Mouse (Mus musculus) liver, embryonic 16.5 days (tissue): ENCODE results near the gene Krtap9-3. TPM values are rescaled to one million over a fixed set of nuclear protein-coding genes. Genes with fewer than 3 reads are reported as not detected.

Source experiments
- ATAC-seq: fragments of 200-750 bp; cut with Nextera tagmentation; 2 replicates; pipeline ENCODE4 v1.8.0; 2017; ENCODE audit warnings: low read depth, mild to moderate bottlenecking, moderate number of reproducible peaks, moderate library complexity
- H3K27ac ChIP-seq: fragments of 300-500 bp; sonication (generic); 2 replicates; pipeline ENCODE4 v1.5.1; 2014; ENCODE audit warnings: mild to moderate bottlenecking, low read length
- H3K27me3 ChIP-seq: fragments of 300-500 bp; sonication (generic); 2 replicates; pipeline ENCODE4 v1.6.1; 2014; ENCODE audit warnings: low read depth, low read length, mixed read lengths; ENCODE audit not compliant: control insufficient read depth, insufficient read depth
- H3K36me3 ChIP-seq: fragments of 300-500 bp; sonication (generic); 2 replicates; pipeline ENCODE4 v1.6.1; 2014; ENCODE audit warnings: mild to moderate bottlenecking; ENCODE audit not compliant: control insufficient read depth, insufficient read depth
- H3K4me1 ChIP-seq: fragments of 300-500 bp; sonication (generic); 2 replicates; pipeline ENCODE4 v1.6.1; 2014; ENCODE audit warnings: low read depth, low read length, mixed read lengths; ENCODE audit not compliant: control insufficient read depth
- H3K4me2 ChIP-seq: fragments of 300-500 bp; sonication (generic); 2 replicates; pipeline ENCODE4 v1.6.1; 2014; ENCODE audit warnings: low read depth, low read length, mixed read lengths
- H3K4me3 ChIP-seq: fragments of 300-500 bp; sonication (generic); 2 replicates; pipeline ENCODE4 v1.5.1; 2014; ENCODE audit warnings: low read depth, mild to moderate bottlenecking, low read length
- H3K9ac ChIP-seq: fragments of 300-500 bp; sonication (generic); 2 replicates; pipeline ENCODE4 v1.6.1; 2014; ENCODE audit warnings: low read depth, low read length
- H3K9me3 ChIP-seq: fragments of 300-500 bp; sonication (generic); replicated peaks from 2 replicates; pipeline ENCODE4 v1.6.1; 2016; ENCODE audit warnings: low read length; ENCODE audit not compliant: control insufficient read depth
- WGBS: fragments of 180-500 bp; shearing (Covaris S2); extraction: QIAGEN DNeasy Blood & Tissue Kit; methylation state at CpG from one replicate; pipeline ENCODE4 v1.1.7; 2014; ENCODE audit not compliant: insufficient replicate concordance; 5-methylcytosine and 5-hydroxymethylcytosine counted together
- polyA plus RNA-seq: library from polyadenylated mRNA; unstranded; fragments of >200 nt; fragmentation: Nextera tagmentation; extraction: Ambion mirVana; gene quantifications from 2 replicates; pipeline ENCODE4 v1.2.1, GENCODE M21; 2015

Gene Krtap9-3
- polyA plus RNA-seq, 1 experiment from 2014 or later, result not detected

GRCm38 (mm10) chr11:99556753-99557152 is 41.2 kb downstream of the Krtap9-3 start, which contains the start of gene Krtap3-2:
Gene Krtap3-2, minus strand, starts transcription at chr11:99556853.
- H3K4me1 ChIP-seq, result no peaks in the 10 kb centered on the region
- no peak within 1 kb of the TSS for H3K27ac ChIP-seq
- no peak for ATAC-seq
- no peaks in the 10 kb centered on the region for H3K9me3 ChIP-seq
- H3K36me3 ChIP-seq, result no peaks in the 10 kb centered on the region
- no peak within 1 kb of the TSS for H3K9ac ChIP-seq
- H3K4me3 ChIP-seq, result no peak within 1 kb of the TSS
- WGBS, result 63% methylated on average over 2 of the region's 2 CpGs
- H3K27me3 ChIP-seq, result no peaks in the 10 kb centered on the region
- no peak within 1 kb of the TSS for H3K4me2 ChIP-seq

DNA sequence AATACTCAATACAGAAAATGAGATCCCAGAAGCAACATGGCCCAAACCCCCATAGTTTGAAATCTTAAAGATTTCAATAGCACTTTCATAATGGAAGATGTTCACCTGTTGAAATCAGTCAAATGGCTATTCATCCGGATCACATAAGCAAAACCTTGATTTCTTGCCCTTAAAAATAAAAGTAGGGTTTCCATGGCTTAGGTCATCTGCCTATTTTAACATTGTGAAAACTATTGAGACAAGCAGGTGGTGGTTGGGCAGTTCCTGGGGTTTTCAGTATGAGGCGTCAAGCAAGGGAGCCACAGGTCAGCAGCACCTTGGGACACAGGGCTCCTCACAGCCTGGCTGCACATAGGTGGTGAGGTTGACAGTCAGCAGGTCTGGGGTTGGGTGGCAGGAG is 41.7 kb downstream of the Krtap9-3 start:
- no peak overlapping the region for H3K4me3 ChIP-seq
- 57% methylated on average over 2 of the region's 2 CpGs for WGBS
- no peaks in the 10 kb centered on the region for H3K36me3 ChIP-seq
- no peak overlapping the region for H3K27ac ChIP-seq
- H3K4me2 ChIP-seq, result no peak overlapping the region
- H3K9ac ChIP-seq, result no peak overlapping the region
- no peaks in the 10 kb centered on the region for H3K9me3 ChIP-seq
- no peak for ATAC-seq
- no peaks in the 10 kb centered on the region for H3K4me1 ChIP-seq
- no peaks in the 10 kb centered on the region for H3K27me3 ChIP-seq

DNA sequence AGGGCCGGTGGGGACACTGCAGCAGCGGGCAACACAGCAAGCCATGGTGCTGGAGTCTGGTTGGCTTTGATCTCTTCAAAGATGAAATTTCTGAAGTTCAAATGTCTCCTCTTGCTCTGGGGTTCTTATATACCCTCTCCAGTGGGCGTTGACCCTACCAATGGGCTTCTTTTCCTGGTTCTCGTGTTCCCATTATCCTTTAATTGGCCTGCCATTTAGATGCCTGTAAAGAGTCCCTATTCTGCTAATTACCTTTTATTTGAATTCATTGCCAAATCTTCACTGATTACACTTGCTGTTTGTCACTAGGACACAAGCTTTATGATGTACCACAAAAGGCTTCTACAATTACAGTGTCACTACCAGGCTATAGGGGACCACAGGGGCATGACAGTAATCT is 47.1 kb downstream of the Krtap9-3 start, which contains the start of gene Krtap3-3:
Gene Krtap3-3, minus strand, starts transcription at position 101 of the 400 bp plus-strand sequence.
- Histone ChIP-seq H3K4me3 (no peak within 1 kb of the TSS), H3K9me3 (no peaks in the 10 kb centered on the region), H3K36me3 (no peaks in the 10 kb centered on the region), H3K9ac (no peak within 1 kb of the TSS), H3K4me1 (no peaks in the 10 kb centered on the region), H3K27ac (no peak within 1 kb of the TSS), H3K4me2 (no peak within 1 kb of the TSS), H3K27me3 (no peaks in the 10 kb centered on the region)
- ATAC-seq, result no peak
- WGBS, result 52% methylated on average over 4 of the region's 4 CpGs

DNA sequence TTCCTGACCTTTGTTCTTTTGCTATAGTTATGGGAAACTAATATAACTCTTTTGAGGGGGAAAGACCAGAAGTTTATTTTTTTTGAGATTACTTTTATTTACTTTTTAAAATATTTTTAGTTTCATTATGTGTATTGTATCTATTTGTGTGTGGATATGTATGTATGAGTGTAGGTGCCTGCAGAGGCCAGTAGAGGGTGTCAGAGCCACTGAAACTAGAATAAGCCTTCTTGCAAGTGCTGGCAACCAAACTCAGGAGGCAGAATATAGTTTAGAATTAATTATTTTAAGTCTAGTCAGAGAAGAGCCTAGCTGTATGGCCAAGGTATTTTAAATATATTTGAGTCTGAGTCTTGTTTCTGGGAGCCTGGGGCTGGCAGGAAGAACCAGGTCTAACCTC is 50.0 kb downstream of the Krtap9-3 start:
- Histone ChIP-seq H3K4me2 (no peak overlapping the region), H3K27me3 (no peaks in the 10 kb centered on the region), H3K4me3 (no peak overlapping the region), H3K36me3 (no peaks in the 10 kb centered on the region), H3K4me1 (no peaks in the 10 kb centered on the region), H3K9me3 (no peaks in the 10 kb centered on the region), H3K9ac (no peak overlapping the region), H3K27ac (no peak overlapping the region)
- ATAC-seq, result no peak

Other genes starting within 250 kb of the Krtap9-3 start
- not detected in 2 replicates for gene Krt27, start 247.0 kb downstream of the Krtap9-3 start, polyA plus RNA-seq
- gene Krt28, start 223.2 kb downstream of the Krtap9-3 start, polyA plus RNA-seq, result 0.06 TPM in 1 of 2 replicates, not detected in the other
- 2.9 and 3.0 TPM in 2 replicates for gene Krt10, start 208.7 kb downstream of the Krtap9-3 start, polyA plus RNA-seq
- gene Krt12, start 175.8 kb downstream of the Krtap9-3 start, polyA plus RNA-seq, result 0.05 TPM in 1 of 2 replicates, not detected in the other
- gene Krt20, start 160.0 kb downstream of the Krtap9-3 start, polyA plus RNA-seq, result 33.8 and 34.8 TPM in 2 replicates
- gene Krt23, start 105.0 kb downstream of the Krtap9-3 start, polyA plus RNA-seq, result 1.4 and 1.5 TPM in 2 replicates
- not detected in 2 replicates for gene Krt39, start 76.8 kb downstream of the Krtap9-3 start, polyA plus RNA-seq
- not detected in 2 replicates for gene Krt40, start 54.9 kb downstream of the Krtap9-3 start, polyA plus RNA-seq
- gene Krtap3-3, start 47.2 kb downstream of the Krtap9-3 start, polyA plus RNA-seq, result not detected in 2 replicates
- not detected in 2 replicates for gene Krtap3-2, start 41.3 kb downstream of the Krtap9-3 start, polyA plus RNA-seq
- gene Gm11939, start 38.6 kb downstream of the Krtap9-3 start, polyA plus RNA-seq, result not detected in 2 replicates
- not detected in 2 replicates for gene Krtap3-1, start 31.5 kb downstream of the Krtap9-3 start, polyA plus RNA-seq
- gene Krtap1-5, start 17.1 kb downstream of the Krtap9-3 start, polyA plus RNA-seq, result not detected in 2 replicates
- not detected in 2 replicates for gene Krtap1-4, start 14.5 kb downstream of the Krtap9-3 start, polyA plus RNA-seq
- not detected in 2 replicates for gene Krtap1-3, start 6.8 kb downstream of the Krtap9-3 start, polyA plus RNA-seq
- gene Gm11938, start 5.2 kb upstream of the Krtap9-3 start, polyA plus RNA-seq, result not detected in 2 replicates
- not detected in 2 replicates for gene Gm11937, start 12.1 kb upstream of the Krtap9-3 start, polyA plus RNA-seq
- not detected in 2 replicates for gene Krtap2-4, start 16.7 kb upstream of the Krtap9-3 start, polyA plus RNA-seq
- not detected in 2 replicates for gene Gm11562, start 22.3 kb upstream of the Krtap9-3 start, polyA plus RNA-seq
- gene Krtap4-1, start 30.1 kb upstream of the Krtap9-3 start, polyA plus RNA-seq, result not detected in 2 replicates
- gene Krtap4-2, start 37.0 kb upstream of the Krtap9-3 start, polyA plus RNA-seq, result not detected in 2 replicates
- gene Krtap4-7, start 46.0 kb upstream of the Krtap9-3 start, polyA plus RNA-seq, result not detected in 2 replicates
- gene Gm11555, start 52.1 kb upstream of the Krtap9-3 start, polyA plus RNA-seq, result not detected in 2 replicates
- not detected in 2 replicates for gene Gm11563, start 60.9 kb upstream of the Krtap9-3 start, polyA plus RNA-seq
- not detected in 2 replicates for gene Krtap4-6, start 67.9 kb upstream of the Krtap9-3 start, polyA plus RNA-seq
- gene Gm14190, start 92.6 kb upstream of the Krtap9-3 start, polyA plus RNA-seq, result not detected in 2 replicates
- not detected in 2 replicates for gene Gm14180, start 136.2 kb upstream of the Krtap9-3 start, polyA plus RNA-seq
- not detected in 2 replicates for gene Gm11595, start 174.8 kb upstream of the Krtap9-3 start, polyA plus RNA-seq
- not detected in 2 replicates for gene Krtap4-8, start 182.6 kb upstream of the Krtap9-3 start, polyA plus RNA-seq
- not detected in 2 replicates for gene Krtap4-9, start 187.1 kb upstream of the Krtap9-3 start, polyA plus RNA-seq
- gene Gm11596, start 195.4 kb upstream of the Krtap9-3 start, polyA plus RNA-seq, result not detected in 2 replicates
- gene Gm11569, start 200.8 kb upstream of the Krtap9-3 start, polyA plus RNA-seq, result not detected in 2 replicates
- gene Gm11554, start 206.3 kb upstream of the Krtap9-3 start, polyA plus RNA-seq, result not detected in 2 replicates
- gene Krtap4-13, start 211.8 kb upstream of the Krtap9-3 start, polyA plus RNA-seq, result not detected in 2 replicates
- gene Gm11564, start 217.6 kb upstream of the Krtap9-3 start, polyA plus RNA-seq, result not detected in 2 replicates
- not detected in 2 replicates for gene 2300003K06Rik, start 240.0 kb upstream of the Krtap9-3 start, polyA plus RNA-seq